Mouse (Mus musculus): Measurements from ENCODE around the gene Lrp1.

Lrp1 gene

GRCm38 (mm10) chr10:127508239-127508638, 112.7 kb downstream of the Lrp1 start:
- DNase-seq (ENCODE audit: low read depth, low spot score), result peak; percentile 86

- no peak for DNase-seq (ENCODE audit: low read depth, low spot score)
Observed at GRCm38 (mm10) chr10:127500894-127501893, 119.8 kb downstream of the Lrp1 start, which contains the start of gene Stac3. Gene Stac3 (plus strand): TSS chr10:127501686.

- DNase-seq (ENCODE audit: low read depth, low spot score), result peak; percentile 56
Observed at GRCm38 (mm10) chr10:127500042-127500441, 120.9 kb downstream of the Lrp1 start.

- peak; percentile 56 for DNase-seq (ENCODE audit: low read depth, low spot score)
Observed at GRCm38 (mm10) chr10:127499516-127499915, 121.4 kb downstream of the Lrp1 start.

GRCm38 (mm10) chr10:127496156-127496555, 124.8 kb downstream of the Lrp1 start:
- no peak for DNase-seq (ENCODE audit: low read depth, low spot score)

GRCm38 (mm10) chr10:127492118-127492517, 128.8 kb downstream of the Lrp1 start:
- no peak for DNase-seq (ENCODE audit: low read depth, low spot score)

- DNase-seq (ENCODE audit: low read depth, low spot score), result peak; percentile 75
Observed at GRCm38 (mm10) chr10:127491128-127491512, 129.8 kb downstream of the Lrp1 start.

GRCm38 (mm10) chr10:127490160-127491127, 130.5 kb downstream of the Lrp1 start:
- DNase-seq (ENCODE audit: low read depth, low spot score), result peak; percentile 67

- no peak for DNase-seq (ENCODE audit: low read depth, low spot score)
Observed at GRCm38 (mm10) chr10:127488856-127489255, 132.1 kb downstream of the Lrp1 start.

Data from brain, adult 2 months (tissue).